Comparison of ENCODE assay signal across 8 mouse cellular contexts in genomic region chr12:3843918-3844317, GRCm38 (mm10). TPM values are rescaled to one million over a fixed set of nuclear protein-coding genes. Genes with fewer than 3 reads are reported as not detected.
DNase-seq lines count a peak whose midpoint lies in the region; ATAC-seq and TF ChIP-seq lines count a peak whose summit lies in the region.

No protein-coding gene starts in this region.

- WGBS in forebrain, embryonic 13.5 days = 42% methylated on average over 7 of the region's 7 CpGs
- WGBS in forebrain, embryonic 11.5 days = 49% methylated on average over 7 of the region's 7 CpGs
- WGBS in lung, embryonic 14.5 days = 23% methylated on average over 7 of the region's 7 CpGs
- 34% methylated on average over 7 of the region's 7 CpGs for WGBS in intestine, embryonic 15.5 days
- 14% methylated on average over 7 of the region's 7 CpGs for WGBS in stomach, embryonic 14.5 days

- H3K27ac ChIP-seq in forebrain, embryonic 13.5 days = no peak overlapping the region; the same call in 1 of the 2 replicates
- H3K27ac ChIP-seq in forebrain, embryonic 11.5 days (ENCODE audit: low read depth, low read length) = no peak overlapping the region
- H3K27ac ChIP-seq in lung, embryonic 14.5 days (ENCODE audit: low read depth) = peak overlapping the region; percentile 32; the same call in 1 of the 2 replicates
- H3K27ac ChIP-seq in intestine, embryonic 15.5 days = peak overlapping the region; percentile 52
- H3K27ac ChIP-seq in stomach, embryonic 14.5 days (ENCODE audit: low read length) = peak overlapping the region; percentile 80

- ATAC-seq in forebrain, embryonic 13.5 days = no peak
- no peak; the same call in 1 of the 2 replicates for ATAC-seq in forebrain, embryonic 11.5 days (replicated peaks; ENCODE audit: low FRiP score)
- ATAC-seq in lung, embryonic 14.5 days (ENCODE audit: insufficient read depth) = 0 out of 2 replicates have a peak, but pooled peaks have one; percentile 11
- ATAC-seq in intestine, embryonic 15.5 days = peak; percentile 11
- peak; percentile 8; the same call in 1 of the 2 replicates for ATAC-seq in stomach, embryonic 14.5 days (ENCODE audit: insufficient number of reproducible peaks, insufficient read depth, low FRiP score, low read depth)

- no peak overlapping the region for H3K4me2 ChIP-seq in forebrain, embryonic 13.5 days
- no peak overlapping the region for H3K4me2 ChIP-seq in forebrain, embryonic 11.5 days (ENCODE audit: low read depth, low read length, severe bottlenecking)
- no peak overlapping the region for H3K4me2 ChIP-seq in lung, embryonic 14.5 days
- H3K4me2 ChIP-seq in intestine, embryonic 15.5 days (replicated peaks) = no peak overlapping the region
- no peak overlapping the region; the same call in 1 of the 2 replicates for H3K4me2 ChIP-seq in stomach, embryonic 14.5 days (replicated peaks; ENCODE audit: low read depth, low read length)

- no peaks in the 10 kb centered on the region for H3K9me3 ChIP-seq in forebrain, embryonic 13.5 days (replicated peaks)
- no peaks in the 10 kb centered on the region for H3K9me3 ChIP-seq in forebrain, embryonic 11.5 days (ENCODE audit: control insufficient read depth, low read length)
- H3K9me3 ChIP-seq in lung, embryonic 14.5 days (ENCODE audit: low read depth, low read length) = no peaks in the 10 kb centered on the region
- no peaks in the 10 kb centered on the region for H3K9me3 ChIP-seq in intestine, embryonic 15.5 days
- H3K9me3 ChIP-seq in stomach, embryonic 14.5 days (ENCODE audit: control insufficient read depth, low read depth, low read length) = no peaks in the 10 kb centered on the region

- peaks cover 22% of the 10 kb centered on the region for H3K4me1 ChIP-seq in forebrain, embryonic 13.5 days
- peaks cover 8% of the 10 kb centered on the region for H3K4me1 ChIP-seq in forebrain, embryonic 11.5 days (replicated peaks; ENCODE audit: control insufficient read depth, insufficient read depth, low read length)
- no peaks in the 10 kb centered on the region; the same call in 1 of the 2 replicates for H3K4me1 ChIP-seq in lung, embryonic 14.5 days (ENCODE audit: insufficient read depth)
- peaks cover 29% of the 10 kb centered on the region for H3K4me1 ChIP-seq in intestine, embryonic 15.5 days (replicated peaks)
- H3K4me1 ChIP-seq in stomach, embryonic 14.5 days (ENCODE audit: control insufficient read depth, insufficient read depth, low read length) = peaks cover 30% of the 10 kb centered on the region

- H3K4me3 ChIP-seq in forebrain, embryonic 13.5 days = no peak overlapping the region
- no peak overlapping the region for H3K4me3 ChIP-seq in forebrain, embryonic 11.5 days (ENCODE audit: low read depth, low read length)
- H3K4me3 ChIP-seq in lung, embryonic 14.5 days (ENCODE audit: low read depth, low read length) = no peak overlapping the region
- H3K4me3 ChIP-seq in intestine, embryonic 15.5 days (replicated peaks) = no peak overlapping the region
- H3K4me3 ChIP-seq in stomach, embryonic 14.5 days (ENCODE audit: low read depth, low read length) = no peak overlapping the region

- H3K9ac ChIP-seq in forebrain, embryonic 13.5 days = 0 out of 2 replicates have a peak overlapping the region, but pooled peaks have one; percentile 10
- H3K9ac ChIP-seq in forebrain, embryonic 11.5 days (ENCODE audit: low read length) = no peak overlapping the region
- no peak overlapping the region for H3K9ac ChIP-seq in lung, embryonic 14.5 days
- no peak overlapping the region for H3K9ac ChIP-seq in intestine, embryonic 15.5 days
- H3K9ac ChIP-seq in stomach, embryonic 14.5 days (replicated peaks; ENCODE audit: low read depth, low read length) = no peak overlapping the region

- DNase-seq in forebrain, embryonic 11.5 days (ENCODE audit: low spot score) = no peak
- DNase-seq in lung, embryonic 14.5 days = no peak
- no peak for DNase-seq in lung, postnatal 10 days
- no peak for DNase-seq in adrenal gland, adult 2 months
- no peak for DNase-seq in urinary bladder, postnatal 36 days (ENCODE audit: low spot score in 2 of 2)

- no peaks in the 10 kb centered on the region for H3K27me3 ChIP-seq in forebrain, embryonic 13.5 days
- no peaks in the 10 kb centered on the region for H3K27me3 ChIP-seq in forebrain, embryonic 11.5 days (ENCODE audit: control insufficient read depth, insufficient read depth, low read length)
- H3K27me3 ChIP-seq in lung, embryonic 14.5 days (ENCODE audit: insufficient read depth, low read length) = no peaks in the 10 kb centered on the region
- H3K27me3 ChIP-seq in intestine, embryonic 15.5 days (replicated peaks) = no peaks in the 10 kb centered on the region
- no peaks in the 10 kb centered on the region for H3K27me3 ChIP-seq in stomach, embryonic 14.5 days (ENCODE audit: control insufficient read depth, insufficient read depth, low read length)

- H3K36me3 ChIP-seq in forebrain, embryonic 13.5 days (ENCODE audit: poor library complexity, severe bottlenecking) = peaks cover 36% of the 10 kb centered on the region
- H3K36me3 ChIP-seq in forebrain, embryonic 11.5 days (ENCODE audit: control insufficient read depth, insufficient read depth, low read length) = no peaks in the 10 kb centered on the region
- H3K36me3 ChIP-seq in lung, embryonic 14.5 days (ENCODE audit: insufficient read depth) = peaks cover 60% of the 10 kb centered on the region
- peaks cover 29% of the 10 kb centered on the region for H3K36me3 ChIP-seq in intestine, embryonic 15.5 days
- H3K36me3 ChIP-seq in stomach, embryonic 14.5 days (ENCODE audit: control insufficient read depth, insufficient read depth, low read length) = peaks cover 56% of the 10 kb centered on the region

- TF ChIP-seq CTCF in lung, embryonic 14.5 days (IDR thresholded peaks at IDR 0.05; ENCODE audit: low read depth) = no peak

RNA-seq across cellular contexts. Expression of gene Dnmt3a, which starts 38.1 kb away (rescaled TPM):
- polyA plus RNA-seq in forebrain, embryonic 13.5 days (2015; fragmentation: Nextera tagmentation; extraction: Ambion mirVana) = 98.5 and 110 TPM in 2 replicates
- polyA plus RNA-seq in forebrain, embryonic 11.5 days (2014; fragmentation: Nextera tagmentation; extraction: Ambion mirVana) = 102 and 104 TPM in 2 replicates
- polyA plus RNA-seq in lung, embryonic 14.5 days (2014; fragmentation: Nextera tagmentation; extraction: Ambion mirVana) = 88.0 and 95.5 TPM in 2 replicates
- polyA plus RNA-seq in intestine, embryonic 15.5 days (2015; fragmentation: Nextera tagmentation; extraction: Ambion mirVana) = 114 and 120 TPM in 2 replicates
- polyA plus RNA-seq in stomach, embryonic 14.5 days (2014; fragmentation: Nextera tagmentation; extraction: Ambion mirVana) = 77.9 and 83.1 TPM in 2 replicates
- 10 to 100 TPM; 36.7 to 42.4 TPM for total RNA-seq in adrenal gland, adult 2 months (2021)
- polyA plus RNA-seq in adrenal gland, adult 2 months (2012; rRNA removed) = 9.7 and 10.2 TPM in 2 replicates

Comparison
In these comparisons a context has a peak if more than half of its experiments do, and no peak if none do; other contexts are left out.
1. ATAC-seq: peak in lung, embryonic 14.5 days (single experiment), intestine, embryonic 15.5 days (single experiment) and stomach, embryonic 14.5 days (single experiment); none in forebrain, embryonic 13.5 days (single experiment) and forebrain, embryonic 11.5 days (single experiment).
2. H3K27ac ChIP-seq: peak in lung, embryonic 14.5 days (single experiment), intestine, embryonic 15.5 days (single experiment) and stomach, embryonic 14.5 days (single experiment); none in forebrain, embryonic 13.5 days (single experiment) and forebrain, embryonic 11.5 days (single experiment).